Mouse (Mus musculus) hindbrain, embryonic 10.5 days (tissue): ENCODE measurements at regions not wholly inside any gene's neighbourhood (a gene's known extent, or its start where the extent isn't known, plus 50 kb on each side); places are given as distances from the start of the nearest gene placed in this dataset.
A peak's percentile ranks its signal among the peaks of the same experiment; 100 is the strongest.

Experiments
- DNase-seq: peaks from one replicate; pipeline ENCODE4 v3.0.0-alpha.2; 2017; ENCODE audit warnings: low spot score
- H3K27ac ChIP-seq: fragments of 300-500 bp; sonication (generic); 2 replicates; pipeline ENCODE4 v1.5.1; 2016; ENCODE audit warnings: mild to moderate bottlenecking, moderate library complexity
- H3K27me3 ChIP-seq: fragments of 300-500 bp; sonication (generic); 2 replicates; pipeline ENCODE4 v1.6.1; 2016; ENCODE audit warnings: mild to moderate bottlenecking; ENCODE audit not compliant: poor library complexity, insufficient read depth, severe bottlenecking
- H3K36me3 ChIP-seq: fragments of 300-500 bp; sonication (generic); 2 replicates; pipeline ENCODE4 v1.6.1; 2016; ENCODE audit warnings: mild to moderate bottlenecking, moderate library complexity
- H3K4me1 ChIP-seq: fragments of 300-500 bp; sonication (generic); replicated peaks from 2 replicates; pipeline ENCODE4 v1.6.1; 2016; ENCODE audit warnings: mild to moderate bottlenecking
- H3K4me3 ChIP-seq: fragments of 300-500 bp; sonication (generic); 2 replicates; pipeline ENCODE4 v1.5.1; 2016; ENCODE audit warnings: mild to moderate bottlenecking, moderate library complexity
- H3K9me3 ChIP-seq: fragments of 300-500 bp; sonication (generic); 2 replicates; pipeline ENCODE4 v1.6.1; 2016; ENCODE audit warnings: mild to moderate bottlenecking, moderate library complexity
- WGBS: fragments of 180-500 bp; shearing (Covaris S2); methylation state at CpG from one replicate; pipeline ENCODE4 v1.1.7; 2016; 5-methylcytosine and 5-hydroxymethylcytosine counted together

GRCm38 (mm10) chr5:148708014-148708741, 155.6 kb upstream of the Ubl3 start:
- Histone ChIP-seq H3K4me3 (no peak overlapping the region), H3K4me1 (peaks cover 31% of the 10 kb centered on the region), H3K9me3 (no peaks in the 10 kb centered on the region), H3K27ac (peak overlapping the region; percentile 62), H3K27me3 (no peaks in the 10 kb centered on the region), H3K36me3 (no peaks in the 10 kb centered on the region)
- 33% methylated on average over 11 of the region's 11 CpGs for WGBS
- DNase-seq = no peak

- H3K36me3 ChIP-seq = no peaks in the 10 kb centered on the region
- peak overlapping the region; percentile 62; the same call in 1 of the 2 replicates for H3K27ac ChIP-seq
- H3K4me1 ChIP-seq = peaks cover 33% of the 10 kb centered on the region
- WGBS = 90% methylated on average over 12 of the region's 12 CpGs
- no peaks in the 10 kb centered on the region for H3K27me3 ChIP-seq
- H3K4me3 ChIP-seq = no peak overlapping the region
- no peak for DNase-seq
- no peaks in the 10 kb centered on the region for H3K9me3 ChIP-seq
These were observed 154.7 kb upstream of the Ubl3 start for GRCm38 (mm10) chr5:148707335-148707734.

GRCm38 (mm10) chr5:148706323-148707120, 153.9 kb upstream of the Ubl3 start:
- H3K4me1 ChIP-seq = peaks cover 41% of the 10 kb centered on the region

GRCm38 (mm10) chr5:148704769-148705168, 152.2 kb upstream of the Ubl3 start:
- H3K9me3 ChIP-seq = no peaks in the 10 kb centered on the region
- WGBS = 77% methylated on average over 5 of the region's 5 CpGs
- H3K4me3 ChIP-seq = no peak overlapping the region
- no peak overlapping the region for H3K27ac ChIP-seq
- no peak for DNase-seq
- no peaks in the 10 kb centered on the region for H3K36me3 ChIP-seq
- H3K4me1 ChIP-seq = peaks cover 47% of the 10 kb centered on the region
- H3K27me3 ChIP-seq = no peaks in the 10 kb centered on the region

More at GRCm38 (mm10) chr5:148706323-148707120, 153.9 kb upstream of the Ubl3 start:
- no peaks in the 10 kb centered on the region for H3K36me3 ChIP-seq
- no peaks in the 10 kb centered on the region for H3K27me3 ChIP-seq
- H3K4me3 ChIP-seq = no peak overlapping the region
- WGBS = 88% methylated on average over 16 of the region's 16 CpGs
- no peak for DNase-seq
- no peak overlapping the region for H3K27ac ChIP-seq
- no peaks in the 10 kb centered on the region for H3K9me3 ChIP-seq

- peak overlapping the region; percentile 63; the same call in 1 of the 2 replicates for H3K27ac ChIP-seq
- H3K27me3 ChIP-seq = no peaks in the 10 kb centered on the region
- no peaks in the 10 kb centered on the region for H3K9me3 ChIP-seq
- DNase-seq = peak; percentile 72
- H3K4me3 ChIP-seq = no peak overlapping the region
- H3K4me1 ChIP-seq = peaks cover 29% of the 10 kb centered on the region
- WGBS = 19% methylated on average over 8 of the region's 8 CpGs
- no peaks in the 10 kb centered on the region for H3K36me3 ChIP-seq
These were observed 149.3 kb upstream of the Ubl3 start for GRCm38 (mm10) chr5:148701859-148702258.

GRCm38 (mm10) chr5:148701001-148701400, 148.4 kb upstream of the Ubl3 start:
- no peak overlapping the region for H3K27ac ChIP-seq
- no peaks in the 10 kb centered on the region for H3K27me3 ChIP-seq
- no peak overlapping the region for H3K4me3 ChIP-seq
- no peaks in the 10 kb centered on the region for H3K9me3 ChIP-seq
- DNase-seq = no peak
- H3K36me3 ChIP-seq = no peaks in the 10 kb centered on the region
- WGBS = 77% methylated on average over 7 of the region's 7 CpGs
- peaks cover 29% of the 10 kb centered on the region for H3K4me1 ChIP-seq

GRCm38 (mm10) chr5:148700240-148700639, 147.7 kb upstream of the Ubl3 start:
- no peak for DNase-seq
- H3K27me3 ChIP-seq = no peaks in the 10 kb centered on the region
- no peaks in the 10 kb centered on the region for H3K9me3 ChIP-seq
- 82% methylated on average over 5 of the region's 5 CpGs for WGBS
- H3K4me3 ChIP-seq = no peak overlapping the region
- H3K27ac ChIP-seq = no peak overlapping the region
- H3K36me3 ChIP-seq = no peaks in the 10 kb centered on the region
- H3K4me1 ChIP-seq = peaks cover 29% of the 10 kb centered on the region

GRCm38 (mm10) chr5:148697631-148698368, 145.2 kb upstream of the Ubl3 start:
- no peaks in the 10 kb centered on the region for H3K27me3 ChIP-seq
- H3K36me3 ChIP-seq = no peaks in the 10 kb centered on the region
- no peak for DNase-seq
- H3K27ac ChIP-seq = no peak overlapping the region; the same call in 1 of the 2 replicates
- 84% methylated on average over 22 of the region's 22 CpGs for WGBS
- no peak overlapping the region for H3K4me3 ChIP-seq
- peaks cover 36% of the 10 kb centered on the region for H3K4me1 ChIP-seq
- no peaks in the 10 kb centered on the region for H3K9me3 ChIP-seq

GRCm38 (mm10) chr5:148694352-148694751, 141.8 kb upstream of the Ubl3 start:
- Histone ChIP-seq H3K27ac (peak overlapping the region; percentile 26; the same call in 1 of the 2 replicates), H3K4me3 (no peak overlapping the region), H3K9me3 (no peaks in the 10 kb centered on the region), H3K36me3 (no peaks in the 10 kb centered on the region), H3K4me1 (peaks cover 33% of the 10 kb centered on the region), H3K27me3 (no peaks in the 10 kb centered on the region)
- WGBS = 55% methylated on average over 7 of the region's 7 CpGs
- peak; percentile 64 for DNase-seq

GRCm38 (mm10) chr5:148691486-148691885, 138.9 kb upstream of the Ubl3 start:
- H3K4me1 ChIP-seq = peaks cover 28% of the 10 kb centered on the region
- peak overlapping the region; percentile 54; the same call in 1 of the 2 replicates for H3K27ac ChIP-seq
- H3K36me3 ChIP-seq = no peaks in the 10 kb centered on the region
- 81% methylated on average over 7 of the region's 7 CpGs for WGBS
- no peak overlapping the region for H3K4me3 ChIP-seq
- no peak for DNase-seq
- no peaks in the 10 kb centered on the region for H3K27me3 ChIP-seq
- H3K9me3 ChIP-seq = no peaks in the 10 kb centered on the region

- Histone ChIP-seq H3K4me1 (peaks cover 28% of the 10 kb centered on the region), H3K9me3 (no peaks in the 10 kb centered on the region), H3K27me3 (no peaks in the 10 kb centered on the region), H3K4me3 (no peak overlapping the region), H3K27ac (peak overlapping the region; percentile 75; the same call in 1 of the 2 replicates), H3K36me3 (no peaks in the 10 kb centered on the region)
- WGBS = 77% methylated on average over 8 of the region's 8 CpGs
- no peak for DNase-seq
These were observed 138.2 kb upstream of the Ubl3 start for GRCm38 (mm10) chr5:148690823-148691197.

- no peak for DNase-seq
- peak overlapping the region; percentile 62 for H3K27ac ChIP-seq
- no peak overlapping the region for H3K4me3 ChIP-seq
- H3K36me3 ChIP-seq = no peaks in the 10 kb centered on the region
- 71% methylated on average over 7 of the region's 7 CpGs for WGBS
- no peaks in the 10 kb centered on the region for H3K9me3 ChIP-seq
- no peaks in the 10 kb centered on the region for H3K27me3 ChIP-seq
- H3K4me1 ChIP-seq = peaks cover 28% of the 10 kb centered on the region
These were observed 137.7 kb upstream of the Ubl3 start for GRCm38 (mm10) chr5:148690158-148690822.
